Mouse (Mus musculus) retina, embryonic 14.5 days (tissue): Measurements from ENCODE around the gene Eif4b.

Experiments
- DNase-seq: peaks from one replicate; pipeline ENCODE4 v3.0.0-alpha.2; 2015; ENCODE audit warnings: low spot score

Gene Eif4b

GRCm38 (mm10) chr15:102102548-102103121 is 29.1 kb downstream of the Eif4b start:
- no peak for DNase-seq

- peak; percentile 80 for DNase-seq
Observed at GRCm38 (mm10) chr15:102103371-102103946, 29.9 kb downstream of the Eif4b start.

GRCm38 (mm10) chr15:102103947-102104555 is 30.5 kb downstream of the Eif4b start:
- DNase-seq, result no peak

GRCm38 (mm10) chr15:102105360-102105759 is 31.8 kb downstream of the Eif4b start:
- no peak for DNase-seq

GRCm38 (mm10) chr15:102105764-102106730 is 32.5 kb downstream of the Eif4b start:
- no peak for DNase-seq

- DNase-seq, result peak; percentile 57
Observed at GRCm38 (mm10) chr15:102106754-102107456, 33.3 kb downstream of the Eif4b start.

GRCm38 (mm10) chr15:102107689-102108573 is 34.4 kb downstream of the Eif4b start:
- peak; percentile 87 for DNase-seq

- DNase-seq, result peak; percentile 91
Observed at GRCm38 (mm10) chr15:102108651-102109525, 35.3 kb downstream of the Eif4b start.

- DNase-seq, result no peak
Observed at GRCm38 (mm10) chr15:102110271-102110670, 36.7 kb downstream of the Eif4b start.

- no peak for DNase-seq
Observed at GRCm38 (mm10) chr15:102110701-102111494, 37.3 kb downstream of the Eif4b start.

- DNase-seq, result no peak
Observed at GRCm38 (mm10) chr15:102111495-102111829, 37.9 kb downstream of the Eif4b start.

GRCm38 (mm10) chr15:102112181-102112580 is 38.6 kb downstream of the Eif4b start:
- no peak for DNase-seq

- DNase-seq, result no peak
Observed at GRCm38 (mm10) chr15:102112827-102113226, 39.3 kb downstream of the Eif4b start.

- DNase-seq, result no peak
Observed at GRCm38 (mm10) chr15:102113674-102114073, 40.1 kb downstream of the Eif4b start.

- DNase-seq, result no peak
Observed at GRCm38 (mm10) chr15:102114651-102115260, 41.2 kb downstream of the Eif4b start.

GRCm38 (mm10) chr15:102115731-102116231 is 42.2 kb downstream of the Eif4b start:
- DNase-seq, result no peak

GRCm38 (mm10) chr15:102116753-102117415 is 43.3 kb downstream of the Eif4b start:
- DNase-seq, result no peak
